Mouse (Mus musculus): ENCODE measurements at regions not wholly inside any gene's neighbourhood (a gene's known extent, or its start where the extent isn't known, plus 50 kb on each side); places are given as distances from the start of the nearest gene placed in this dataset.
"Not testable (repeated sequence)": the region's sequence is repeated elsewhere in the genome, so short reads cannot be mapped to it uniquely, and the experiment has no call there.

DNA sequence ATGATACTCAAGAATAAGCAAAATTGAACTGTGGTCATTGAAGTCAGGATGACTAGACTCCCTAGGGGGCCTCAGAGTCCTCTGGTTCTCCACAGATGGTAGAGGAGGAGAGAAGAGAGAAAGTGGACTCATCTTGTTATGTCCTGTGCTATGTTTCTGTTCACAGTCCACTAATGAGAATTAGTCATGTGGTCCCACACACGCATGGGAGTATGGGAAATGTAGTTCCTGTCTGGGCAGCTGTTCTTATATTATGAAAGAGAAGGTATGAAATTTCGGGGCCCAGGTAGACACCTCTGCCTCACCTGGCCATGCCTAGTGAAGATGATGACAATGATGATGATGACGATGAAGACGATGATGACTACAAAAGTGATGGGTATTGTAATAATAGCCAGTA lies 77.9 kb upstream of the Top1 start:
- no peak for ATAC-seq
- WGBS: 86% methylated on average over 4 of the region's 4 CpGs
- no peak overlapping the region for H3K27ac ChIP-seq (ENCODE audit: low read length)

DNA sequence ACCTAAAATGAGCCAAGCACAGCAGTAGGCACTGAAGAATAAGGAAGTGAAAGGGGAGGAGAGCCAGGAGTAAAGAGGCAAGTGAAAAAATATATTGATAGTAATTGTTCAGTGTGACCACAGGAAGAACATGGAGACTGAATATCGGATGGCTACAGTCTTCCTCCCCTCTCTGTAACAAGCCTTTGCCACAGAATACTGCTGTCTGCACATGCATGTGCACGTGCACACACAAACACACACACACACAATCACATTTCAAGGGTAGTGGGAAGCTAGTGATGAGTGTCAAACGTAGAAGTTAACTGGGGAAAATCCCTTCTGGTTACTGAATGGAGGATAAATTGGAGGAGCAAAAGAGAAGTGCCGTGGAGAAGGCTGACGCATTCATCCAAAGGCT lies 76.2 kb upstream of the Top1 start:
- WGBS: 81% methylated on average over 5 of the region's 5 CpGs
- Histone ChIP-seq H3K4me3 (ENCODE audit: low read length) (no peak overlapping the region), H3K27ac (ENCODE audit: low read length) (no peak overlapping the region), H3K36me3 (ENCODE audit: control insufficient read depth, insufficient read depth, low read length) (no peaks in the 10 kb centered on the region), H3K9ac (ENCODE audit: low read depth, low read length) (no peak overlapping the region), H3K4me2 (ENCODE audit: low read depth, low read length) (no peak overlapping the region), H3K9me3 (ENCODE audit: control insufficient read depth, low read length) (no peaks in the 10 kb centered on the region), H3K4me1 (ENCODE audit: control insufficient read depth, insufficient read depth, low read length) (no peaks in the 10 kb centered on the region), H3K27me3 (replicated peaks; ENCODE audit: control insufficient read depth, insufficient read depth, low read length) (no peaks in the 10 kb centered on the region)
- ATAC-seq: no peak

More for the DNA sequence above, 77.9 kb upstream of the Top1 start:
- Histone ChIP-seq H3K9me3 (ENCODE audit: control insufficient read depth, low read length) (no peaks in the 10 kb centered on the region), H3K9ac (ENCODE audit: low read depth, low read length) (no peak overlapping the region), H3K36me3 (ENCODE audit: control insufficient read depth, insufficient read depth, low read length) (no peaks in the 10 kb centered on the region), H3K4me3 (ENCODE audit: low read length) (no peak overlapping the region), H3K27me3 (replicated peaks; ENCODE audit: control insufficient read depth, insufficient read depth, low read length) (no peaks in the 10 kb centered on the region), H3K4me1 (ENCODE audit: control insufficient read depth, insufficient read depth, low read length) (no peaks in the 10 kb centered on the region), H3K4me2 (ENCODE audit: low read depth, low read length) (no peak overlapping the region)

DNA sequence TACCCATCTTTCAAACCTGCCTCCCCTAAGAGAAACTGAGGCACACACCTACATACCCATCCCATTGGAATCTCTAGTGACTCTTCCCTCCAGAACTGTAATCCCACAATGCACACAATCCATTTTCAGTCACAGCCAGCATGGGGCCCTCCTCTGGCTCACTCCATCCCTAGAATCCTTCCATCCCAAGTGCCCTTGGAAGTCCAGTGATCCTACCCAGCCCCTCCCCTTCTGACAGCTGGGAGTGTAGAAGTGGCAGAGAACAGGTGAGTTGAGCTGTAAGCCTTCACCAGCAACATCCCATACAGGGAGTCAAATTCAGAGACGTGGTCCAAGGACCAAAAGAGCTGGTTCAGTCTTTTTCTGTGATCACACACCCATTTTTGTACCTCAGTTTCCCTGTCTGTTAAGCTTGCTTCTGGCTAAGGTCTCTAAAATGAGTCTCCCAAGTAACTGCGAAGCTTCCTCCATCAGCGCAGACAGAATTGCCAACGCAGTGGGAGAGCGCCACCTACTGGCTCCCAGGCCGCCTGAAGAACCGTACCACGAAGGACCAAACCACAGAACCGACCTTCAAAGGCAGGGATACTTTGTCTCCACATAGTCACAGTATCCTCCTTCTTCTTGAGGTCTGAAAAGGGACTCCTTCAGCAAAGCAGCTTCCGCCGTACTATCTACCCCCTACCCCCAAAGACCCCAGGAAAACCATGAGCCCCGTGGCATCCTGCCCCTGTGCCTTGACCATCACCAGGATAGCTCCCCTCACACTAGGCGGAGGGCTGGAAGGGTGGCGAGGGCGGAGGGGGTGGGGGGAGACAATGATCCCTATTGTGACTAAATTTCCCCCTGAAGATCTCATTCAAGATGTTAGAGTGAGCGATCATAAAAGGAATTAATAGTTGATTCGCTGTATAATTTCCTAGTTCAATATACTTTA lies 67.0 kb upstream of the Top1 start:
- WGBS: 11% methylated on average over 17 of the region's 17 CpGs
- H3K9me3 ChIP-seq (ENCODE audit: control insufficient read depth, low read length): no peaks in the 10 kb centered on the region
- H3K27ac ChIP-seq (ENCODE audit: low read length): no peak overlapping the region
- ATAC-seq: no peak
- H3K4me3 ChIP-seq (ENCODE audit: low read length): no peak overlapping the region
- H3K9ac ChIP-seq (ENCODE audit: low read depth, low read length): no peak overlapping the region
- peaks cover 25% of the 10 kb centered on the region for H3K27me3 ChIP-seq (replicated peaks; ENCODE audit: control insufficient read depth, insufficient read depth, low read length)
- H3K4me2 ChIP-seq (ENCODE audit: low read depth, low read length): no peak overlapping the region
- H3K36me3 ChIP-seq (ENCODE audit: control insufficient read depth, insufficient read depth, low read length): no peaks in the 10 kb centered on the region
- H3K4me1 ChIP-seq (ENCODE audit: control insufficient read depth, insufficient read depth, low read length): no peaks in the 10 kb centered on the region

DNA sequence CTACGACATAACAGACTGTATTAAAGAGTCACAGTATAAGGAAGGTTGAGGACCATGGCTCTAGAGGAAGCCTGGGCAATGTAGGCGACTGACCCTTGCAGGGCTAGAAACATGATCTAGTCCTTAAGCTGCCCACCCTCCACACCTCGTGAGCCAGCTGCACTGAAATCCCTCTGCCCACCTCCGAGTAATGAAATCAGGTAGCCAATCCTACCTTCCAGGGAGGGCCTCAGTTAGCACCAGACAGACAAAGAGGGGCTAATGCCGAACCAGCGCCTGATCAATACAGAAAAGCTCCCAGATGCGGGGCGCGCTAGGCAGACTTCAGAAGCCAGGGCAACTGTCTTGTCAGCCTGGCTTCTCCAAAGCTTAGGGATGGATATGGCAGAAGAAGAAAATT lies 65.4 kb upstream of the Top1 start:
- H3K27ac ChIP-seq (ENCODE audit: low read length): no peak overlapping the region
- peaks cover 25% of the 10 kb centered on the region for H3K27me3 ChIP-seq (replicated peaks; ENCODE audit: control insufficient read depth, insufficient read depth, low read length)
- no peaks in the 10 kb centered on the region for H3K9me3 ChIP-seq (ENCODE audit: control insufficient read depth, low read length)
- H3K4me2 ChIP-seq (ENCODE audit: low read depth, low read length): no peak overlapping the region
- ATAC-seq: no peak
- WGBS: 33% methylated on average over 9 of the region's 9 CpGs
- no peaks in the 10 kb centered on the region for H3K4me1 ChIP-seq (ENCODE audit: control insufficient read depth, insufficient read depth, low read length)
- no peak overlapping the region for H3K9ac ChIP-seq (ENCODE audit: low read depth, low read length)
- H3K4me3 ChIP-seq (ENCODE audit: low read length): no peak overlapping the region
- no peaks in the 10 kb centered on the region for H3K36me3 ChIP-seq (ENCODE audit: control insufficient read depth, insufficient read depth, low read length)

DNA sequence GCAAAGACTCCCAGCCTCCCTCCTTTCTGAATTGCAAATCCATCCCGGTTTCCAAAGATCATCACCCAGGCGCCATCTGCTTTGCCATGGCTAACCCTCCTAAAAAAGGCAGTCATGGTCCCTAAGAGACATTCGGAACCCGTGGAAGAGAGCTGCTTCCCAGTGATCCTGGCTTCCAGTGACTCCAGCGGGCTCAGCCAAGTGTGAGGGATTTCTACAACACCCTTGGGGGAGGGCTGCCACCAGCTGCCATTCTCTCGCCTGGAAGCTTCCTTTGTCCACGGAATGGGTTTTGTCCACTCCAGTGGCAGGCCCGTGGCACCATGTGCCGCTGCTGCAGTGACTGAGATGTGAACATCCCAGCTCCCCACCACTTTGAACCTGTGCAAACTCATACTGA lies 64.7 kb upstream of the Top1 start:
- no peak overlapping the region for H3K4me2 ChIP-seq (ENCODE audit: low read depth, low read length)
- H3K4me1 ChIP-seq (ENCODE audit: control insufficient read depth, insufficient read depth, low read length): no peaks in the 10 kb centered on the region
- H3K9me3 ChIP-seq (ENCODE audit: control insufficient read depth, low read length): no peaks in the 10 kb centered on the region
- ATAC-seq: no peak
- H3K4me3 ChIP-seq (ENCODE audit: low read length): no peak overlapping the region
- peaks cover 25% of the 10 kb centered on the region for H3K27me3 ChIP-seq (replicated peaks; ENCODE audit: control insufficient read depth, insufficient read depth, low read length)
- no peak overlapping the region for H3K9ac ChIP-seq (ENCODE audit: low read depth, low read length)
- 12% methylated on average over 9 of the region's 9 CpGs for WGBS
- no peaks in the 10 kb centered on the region for H3K36me3 ChIP-seq (ENCODE audit: control insufficient read depth, insufficient read depth, low read length)
- no peak overlapping the region for H3K27ac ChIP-seq (ENCODE audit: low read length)

DNA sequence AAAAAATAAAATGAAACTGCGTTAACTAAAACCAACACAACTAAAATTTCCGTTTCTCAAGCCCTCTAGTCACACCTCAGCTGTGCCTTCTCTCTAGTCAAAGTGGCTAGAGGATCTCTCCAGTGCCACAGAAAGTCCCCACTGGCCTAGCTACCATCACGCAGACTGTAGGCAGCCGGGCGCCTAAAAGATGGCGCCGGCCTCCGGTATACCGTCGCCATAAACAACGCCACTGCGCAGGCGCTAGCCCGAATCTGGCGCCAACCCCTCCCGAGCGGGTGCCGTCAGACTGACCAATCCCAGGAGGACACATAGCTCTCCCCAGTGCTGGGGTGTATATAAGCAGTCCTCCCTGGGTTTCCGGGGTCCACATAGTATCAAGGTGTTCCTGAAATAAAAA lies 62.7 kb upstream of the Top1 start:
- 95% methylated on average over 19 of the region's 19 CpGs for WGBS
- ATAC-seq; H3K4me3 ChIP-seq (ENCODE audit: low read length); H3K4me2 ChIP-seq (ENCODE audit: low read depth, low read length); H3K27ac ChIP-seq (ENCODE audit: low read length); H3K9me3 ChIP-seq (ENCODE audit: control insufficient read depth, low read length); H3K36me3 ChIP-seq (ENCODE audit: control insufficient read depth, insufficient read depth, low read length); H3K9ac ChIP-seq (ENCODE audit: low read depth, low read length); H3K4me1 ChIP-seq (ENCODE audit: control insufficient read depth, insufficient read depth, low read length): not testable (repeated sequence)
- peaks cover 25% of the 10 kb centered on the region for H3K27me3 ChIP-seq (replicated peaks; ENCODE audit: control insufficient read depth, insufficient read depth, low read length)

DNA sequence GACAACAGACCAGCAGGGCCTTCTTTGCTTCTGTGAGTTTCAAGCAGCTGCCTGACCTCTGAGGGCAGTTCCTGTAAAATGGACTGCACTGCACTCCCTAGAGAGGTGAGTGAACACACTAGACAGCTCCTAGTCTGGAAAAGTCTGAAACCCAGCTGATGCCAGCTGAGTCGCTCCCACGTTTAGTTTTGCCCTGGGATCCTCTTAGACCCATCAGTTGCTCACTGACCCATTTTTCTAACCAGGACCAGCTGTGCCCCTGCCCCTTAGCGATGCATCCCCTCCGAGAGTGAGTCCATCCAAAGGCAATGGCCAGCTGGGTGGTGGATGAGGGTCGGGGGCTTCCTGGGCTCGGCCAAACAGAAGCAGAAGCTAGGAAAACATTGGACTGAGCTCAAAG lies 62.2 kb upstream of the Top1 start:
- H3K27ac ChIP-seq (ENCODE audit: low read length): no peak overlapping the region
- WGBS: 79% methylated on average over 6 of the region's 6 CpGs
- H3K9ac ChIP-seq (ENCODE audit: low read depth, low read length): no peak overlapping the region
- H3K4me3 ChIP-seq (ENCODE audit: low read length): no peak overlapping the region
- H3K36me3 ChIP-seq (ENCODE audit: control insufficient read depth, insufficient read depth, low read length): no peaks in the 10 kb centered on the region
- H3K4me1 ChIP-seq (ENCODE audit: control insufficient read depth, insufficient read depth, low read length): no peaks in the 10 kb centered on the region
- H3K27me3 ChIP-seq (replicated peaks; ENCODE audit: control insufficient read depth, insufficient read depth, low read length): peaks cover 25% of the 10 kb centered on the region
- no peak overlapping the region for H3K4me2 ChIP-seq (ENCODE audit: low read depth, low read length)
- no peak for ATAC-seq
- H3K9me3 ChIP-seq (ENCODE audit: control insufficient read depth, low read length): no peaks in the 10 kb centered on the region

DNA sequence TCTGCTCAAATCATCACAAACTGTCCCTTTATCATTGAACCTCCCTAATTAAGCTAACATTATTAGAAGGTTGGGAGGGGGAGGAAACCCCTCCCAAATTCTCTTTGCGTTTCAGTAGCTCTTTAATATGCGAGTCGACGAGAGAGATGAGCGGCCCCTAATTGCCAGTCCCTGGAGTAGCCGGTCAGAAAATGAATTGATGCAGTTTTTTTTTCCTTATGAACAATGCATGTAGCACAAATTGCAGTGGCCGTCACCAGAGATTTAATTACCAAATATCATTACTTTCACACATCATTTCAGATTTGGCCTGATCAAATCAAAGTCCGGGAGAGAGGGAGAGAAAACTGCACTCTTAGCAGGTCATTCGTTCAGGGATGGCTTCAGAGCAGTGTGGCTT lies 61.1 kb upstream of the Top1 start:
- 54% methylated on average over 9 of the region's 9 CpGs for WGBS
- no peaks in the 10 kb centered on the region for H3K36me3 ChIP-seq (ENCODE audit: control insufficient read depth, insufficient read depth, low read length)
- H3K4me2 ChIP-seq (ENCODE audit: low read depth, low read length): no peak overlapping the region

DNA sequence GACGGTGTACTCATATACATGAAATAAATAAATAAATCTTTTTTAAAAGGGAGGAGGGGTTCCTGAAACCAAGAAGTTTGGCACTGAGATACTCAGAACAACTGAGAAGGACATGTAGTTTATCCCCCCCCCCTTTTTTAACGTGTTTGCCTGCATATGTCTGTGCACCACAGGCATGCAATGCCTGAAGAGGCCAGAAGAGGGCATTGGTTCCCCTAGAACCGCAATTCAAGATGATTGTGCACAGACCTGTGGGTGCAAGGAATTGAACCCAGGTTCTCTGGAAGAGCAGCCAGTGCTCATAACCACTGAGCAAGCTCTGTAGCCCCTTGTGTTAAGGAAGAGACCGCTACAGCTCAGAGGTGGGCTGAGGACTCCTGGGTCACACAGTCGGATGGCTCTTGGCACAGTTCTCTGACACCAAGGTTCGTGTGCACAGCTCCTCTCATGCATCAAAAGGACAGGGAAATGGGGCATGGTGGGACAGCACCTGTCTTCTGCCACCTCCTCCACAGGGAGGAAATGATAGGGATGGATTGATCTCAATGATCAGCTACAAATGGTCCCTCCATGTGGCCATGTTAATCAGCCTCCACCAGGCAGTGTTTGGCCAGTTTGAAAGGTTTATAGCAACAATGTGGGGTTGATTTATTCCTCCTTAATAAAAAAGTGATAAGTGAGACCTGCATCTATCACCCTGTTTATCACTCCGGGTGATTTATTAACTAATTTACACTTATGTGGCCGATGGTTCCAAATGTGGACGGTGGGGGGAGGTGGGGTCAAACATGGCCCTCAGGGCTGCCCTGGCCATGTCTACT lies 58.5 kb upstream of the Top1 start:
- WGBS: 58% methylated on average over 9 of the region's 9 CpGs
- Histone ChIP-seq H3K4me2 (ENCODE audit: low read depth, low read length) (no peak overlapping the region), H3K27me3 (replicated peaks; ENCODE audit: control insufficient read depth, insufficient read depth, low read length) (no peaks in the 10 kb centered on the region), H3K36me3 (ENCODE audit: control insufficient read depth, insufficient read depth, low read length) (no peaks in the 10 kb centered on the region), H3K4me1 (ENCODE audit: control insufficient read depth, insufficient read depth, low read length) (no peaks in the 10 kb centered on the region), H3K9ac (ENCODE audit: low read depth, low read length) (no peak overlapping the region), H3K27ac (ENCODE audit: low read length) (no peak overlapping the region), H3K9me3 (ENCODE audit: control insufficient read depth, low read length) (no peaks in the 10 kb centered on the region), H3K4me3 (ENCODE audit: low read length) (no peak overlapping the region)
- ATAC-seq: no peak

More for the DNA sequence above, 61.1 kb upstream of the Top1 start:
- Histone ChIP-seq H3K4me3 (ENCODE audit: low read length) (no peak overlapping the region), H3K9me3 (ENCODE audit: control insufficient read depth, low read length) (no peaks in the 10 kb centered on the region), H3K27me3 (replicated peaks; ENCODE audit: control insufficient read depth, insufficient read depth, low read length) (peaks cover 17% of the 10 kb centered on the region), H3K27ac (ENCODE audit: low read length) (no peak overlapping the region), H3K4me1 (ENCODE audit: control insufficient read depth, insufficient read depth, low read length) (no peaks in the 10 kb centered on the region), H3K9ac (ENCODE audit: low read depth, low read length) (no peak overlapping the region)
- ATAC-seq: no peak
